Mouse (Mus musculus) common myeloid progenitor, adult 5-6 weeks (primary cell): ENCODE data around the gene Fgd4. TPM values are rescaled to one million over a fixed set of nuclear protein-coding genes. Genes with fewer than 3 reads are reported as not detected.
A peak's percentile ranks its signal among the peaks of the same experiment; 100 is the strongest.
"Not testable (repeated sequence)": the region's sequence is repeated elsewhere in the genome, so short reads cannot be mapped to it uniquely, and the experiment has no call there.

Source experiments
- ATAC-seq: replicated peaks from 2 replicates; pipeline ENCODE4 v1.8.0; 2016; ENCODE audit warnings: low read depth, mild to moderate bottlenecking, moderate TSS enrichment, inconsistent platforms; ENCODE audit not compliant: poor library complexity, severe bottlenecking
- total RNA-seq: library from RNA; stranded (forward); fragments of 200-1000, 187-1606 nt; gene quantifications from 2 replicates; pipeline ENCODE4 v1.2.3, GENCODE M21; 2017

Gene Fgd4
- total RNA-seq, 1 experiment from 2014 or later = 15.0 TPM

GRCm38 (mm10) chr16:16549105-16549504 lies 51.2 kb downstream of the Fgd4 start:
- ATAC-seq = peak; percentile 69

DNA sequence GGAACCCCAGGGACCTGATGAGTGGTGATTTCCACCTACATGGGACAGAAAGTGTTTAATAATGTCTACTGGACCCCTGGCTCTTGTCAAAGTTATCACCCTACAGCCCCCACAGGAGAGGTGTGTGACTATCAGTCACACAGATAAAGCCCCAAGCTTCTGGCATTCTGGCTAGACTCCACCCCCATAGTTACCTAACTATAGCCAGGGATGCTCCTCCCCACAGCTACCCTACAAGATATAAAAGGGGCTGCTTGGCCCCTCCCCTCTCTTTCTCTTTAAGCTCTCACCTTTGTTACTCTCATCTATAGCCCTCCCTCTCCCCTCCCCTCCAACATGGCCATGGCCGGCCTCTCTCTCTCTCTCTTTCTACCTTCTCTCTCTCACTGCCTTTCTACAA lies 53.7 kb downstream of the Fgd4 start:
- no peak for ATAC-seq

DNA sequence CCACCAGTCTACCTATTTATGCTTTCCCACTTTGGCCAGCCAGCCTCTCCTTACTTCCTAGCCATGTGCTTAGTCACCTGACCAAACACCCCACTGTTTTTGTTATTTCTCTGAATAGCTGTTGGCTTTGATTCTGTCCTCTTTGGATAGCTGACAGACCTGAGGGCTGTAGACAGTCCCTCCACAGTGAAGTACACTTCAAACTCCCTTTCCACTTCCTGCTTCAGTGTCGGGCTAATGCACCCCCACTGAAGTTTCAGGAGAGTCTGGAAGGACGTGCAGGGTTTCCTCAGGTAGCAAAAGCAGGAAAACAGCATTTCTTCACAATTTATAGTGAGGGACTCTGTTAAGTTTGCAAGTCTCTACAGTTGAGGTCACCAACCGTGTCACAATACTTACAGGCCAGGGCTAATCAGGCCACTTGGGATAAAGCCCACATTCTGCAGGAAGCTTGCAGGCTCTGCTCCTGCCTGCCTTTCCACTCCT lies 57.4 kb downstream of the Fgd4 start:
- ATAC-seq = no peak

- not testable (repeated sequence) for ATAC-seq
Measured at GRCm38 (mm10) chr16:16539396-16539795, 61.0 kb downstream of the Fgd4 start.

- ATAC-seq = no peak
Measured at GRCm38 (mm10) chr16:16535232-16535631, 65.1 kb downstream of the Fgd4 start.

DNA sequence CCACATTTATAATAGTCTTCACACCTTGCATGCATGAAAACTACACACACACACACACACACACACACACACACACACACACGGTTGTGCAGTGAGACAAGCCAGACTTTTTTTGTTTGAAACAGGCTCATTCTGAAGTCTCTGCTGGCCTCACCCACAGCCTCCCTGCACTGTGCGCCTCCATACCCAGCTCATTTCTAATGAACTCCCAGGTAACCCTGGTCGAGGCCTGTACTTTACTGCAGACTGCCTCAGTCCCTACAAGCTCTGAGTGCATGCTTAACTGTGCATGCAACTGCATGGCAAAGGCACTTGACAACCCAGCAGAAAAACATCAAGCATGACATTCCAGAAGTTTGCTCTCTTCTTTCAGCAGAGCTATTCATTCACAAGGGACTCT lies 72.3 kb downstream of the Fgd4 start:
- no peak for ATAC-seq

- no peak for ATAC-seq
Measured at GRCm38 (mm10) chr16:16527267-16527666, 73.1 kb downstream of the Fgd4 start.

DNA sequence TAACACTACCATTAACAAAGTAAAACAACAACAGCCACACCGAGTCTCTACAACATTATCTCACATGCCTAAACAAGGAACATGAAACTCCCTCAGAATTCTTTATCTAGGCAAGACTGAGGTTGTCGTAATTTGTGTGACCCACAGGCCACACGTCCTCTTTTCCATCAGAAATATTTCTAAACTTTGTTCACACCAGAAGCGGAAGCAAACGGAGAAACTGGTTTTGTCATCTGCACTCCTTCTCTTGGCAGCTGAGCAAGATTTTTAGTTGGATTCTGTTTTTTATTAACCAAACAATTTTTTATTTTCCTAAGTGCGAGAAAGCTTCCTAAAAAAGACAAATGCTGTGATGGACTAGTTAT lies 73.6 kb downstream of the Fgd4 start:
- peak; percentile 40 for ATAC-seq

GRCm38 (mm10) chr16:16526097-16526740 lies 74.1 kb downstream of the Fgd4 start:
- no peak for ATAC-seq

- peak; percentile 98 for ATAC-seq
Measured at GRCm38 (mm10) chr16:16525266-16525904, 75.0 kb downstream of the Fgd4 start.

DNA sequence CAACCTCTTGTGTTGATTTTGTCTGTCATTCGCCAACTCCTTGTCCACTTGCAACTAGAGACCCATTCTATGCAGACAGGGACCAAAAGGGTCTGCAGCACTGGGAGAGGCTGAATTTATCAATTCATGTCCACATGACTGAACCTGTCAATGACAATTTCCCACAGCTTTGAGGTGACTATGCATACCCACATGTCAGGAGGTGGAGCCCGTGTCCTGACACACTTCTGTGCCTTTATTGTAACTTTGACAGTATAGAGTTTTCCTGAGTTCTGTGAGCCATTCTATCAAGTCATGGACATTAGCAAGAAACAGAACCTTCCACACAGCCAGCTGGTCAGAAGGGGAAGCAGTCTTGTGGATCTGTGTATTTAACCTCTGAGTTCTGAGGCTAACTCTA lies 76.7 kb downstream of the Fgd4 start:
- ATAC-seq = no peak

GRCm38 (mm10) chr16:16522869-16523268 lies 77.5 kb downstream of the Fgd4 start:
- not testable (repeated sequence) for ATAC-seq

DNA sequence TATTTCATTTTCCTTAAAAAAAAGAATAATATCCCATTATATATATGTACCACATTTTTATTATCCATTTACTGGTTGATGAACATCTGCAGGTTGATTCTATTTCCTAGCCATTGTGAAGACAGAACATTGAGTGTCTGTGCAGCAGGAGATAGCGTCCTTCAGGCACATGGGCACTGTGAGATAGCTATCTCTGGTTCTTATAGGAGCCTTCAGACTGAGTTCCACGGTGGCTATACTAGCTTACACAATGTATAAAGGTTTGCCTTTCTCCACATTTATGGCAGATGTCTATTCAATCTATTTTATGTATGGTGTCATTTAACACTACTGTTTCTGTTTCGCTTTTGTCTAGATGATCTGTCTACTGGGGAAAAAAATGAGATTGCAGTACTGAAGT lies 98.9 kb downstream of the Fgd4 start:
- ATAC-seq = no peak

GRCm38 (mm10) chr16:16500926-16501325 lies 99.4 kb downstream of the Fgd4 start:
- no peak for ATAC-seq

- no peak for ATAC-seq
Measured at GRCm38 (mm10) chr16:16498798-16499197, 101.6 kb downstream of the Fgd4 start.

- ATAC-seq = no peak
Measured at GRCm38 (mm10) chr16:16485523-16486043, 114.8 kb downstream of the Fgd4 start.

DNA sequence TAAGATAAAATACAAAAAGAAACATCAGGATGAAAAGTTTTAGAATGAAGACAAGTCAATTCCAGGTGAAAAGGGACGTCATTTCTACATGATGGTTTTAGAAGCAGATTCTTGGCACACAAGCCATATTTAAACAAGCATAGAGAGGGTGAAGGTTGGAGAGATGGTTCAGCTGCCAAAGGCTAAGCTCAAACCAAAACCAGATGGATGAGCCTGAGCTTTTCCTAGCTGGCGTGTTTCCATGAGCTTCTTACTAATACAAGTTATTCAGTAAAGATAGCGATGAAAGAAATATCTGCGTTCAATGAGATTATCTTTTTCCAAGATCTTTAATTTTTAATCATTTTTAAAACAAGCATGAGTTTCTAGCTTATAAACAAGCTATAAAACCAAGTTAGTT lies 115.7 kb downstream of the Fgd4 start:
- ATAC-seq = no peak

DNA sequence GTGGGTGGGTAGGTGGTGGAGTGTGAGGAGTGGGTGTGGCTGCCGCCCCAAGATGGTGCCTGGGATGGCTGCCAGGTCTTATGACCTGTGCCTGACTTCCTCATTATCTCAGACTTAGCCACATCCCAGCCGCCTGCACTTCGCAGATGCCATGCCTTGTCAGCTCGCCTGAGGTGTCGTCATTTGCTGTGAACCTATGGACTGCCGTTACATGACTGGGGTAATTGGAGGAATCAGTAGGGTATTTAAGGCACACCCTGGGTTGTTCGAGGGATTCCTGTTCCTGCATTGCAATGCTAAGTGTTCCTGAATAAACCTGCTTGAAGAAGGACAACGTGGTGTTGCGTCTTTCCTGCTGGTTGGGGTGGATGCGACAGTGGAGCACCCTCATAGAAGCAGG lies 126.9 kb downstream of the Fgd4 start:
- ATAC-seq = not testable (repeated sequence)

DNA sequence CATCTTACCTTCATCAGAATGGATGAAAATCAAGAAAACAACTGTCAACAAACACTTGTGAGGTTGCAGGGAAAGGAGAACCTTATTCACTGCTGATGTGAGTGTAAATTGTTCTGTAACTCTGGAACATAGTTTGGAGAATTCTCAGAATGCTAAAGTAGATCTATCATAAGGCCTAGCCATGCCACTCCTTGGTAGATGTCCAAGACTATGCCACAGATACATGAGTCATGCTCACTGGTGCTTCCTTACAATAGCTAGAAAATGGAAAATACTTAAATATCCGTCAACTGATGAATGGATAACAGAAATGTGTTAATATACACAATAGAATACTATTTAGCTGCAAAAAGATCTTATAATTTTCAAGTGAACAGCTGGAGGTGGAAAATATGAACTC lies 150.3 kb downstream of the Fgd4 start:
- ATAC-seq = no peak

- no peak for ATAC-seq
Measured at GRCm38 (mm10) chr16:16438436-16438835, 161.9 kb downstream of the Fgd4 start.

DNA sequence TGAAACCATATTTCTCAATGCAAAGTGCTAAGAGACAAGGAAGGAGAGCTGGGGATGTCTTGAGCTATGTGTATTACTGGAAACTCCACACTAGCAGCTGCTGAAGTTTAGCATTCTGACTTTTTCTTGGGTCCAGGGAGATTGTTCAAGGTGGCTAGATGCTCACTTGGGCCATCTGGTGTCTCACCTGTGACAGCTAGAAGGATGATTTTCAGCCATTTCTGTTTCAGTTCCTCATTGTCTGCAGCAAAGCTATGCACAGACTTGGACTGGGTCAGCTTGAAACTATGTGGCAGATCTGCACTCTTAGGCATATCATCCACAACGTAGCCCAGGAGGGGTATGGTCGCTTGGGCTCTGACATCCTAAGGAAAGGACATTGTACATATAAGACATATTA lies 177.9 kb downstream of the Fgd4 start:
- no peak for ATAC-seq

- not testable (repeated sequence) for ATAC-seq
Measured at GRCm38 (mm10) chr16:16367217-16367616, 233.1 kb downstream of the Fgd4 start.
